Mouse (Mus musculus) liver, embryonic 16.5 days (tissue): Measurements from ENCODE around the gene Mgea5. TPM values are rescaled to one million over a fixed set of nuclear protein-coding genes. Genes with fewer than 3 reads are reported as not detected.

ENCODE experiments used
- ATAC-seq: fragments of 200-750 bp; cut with Nextera tagmentation; 2 replicates; pipeline ENCODE4 v1.8.0; 2017; ENCODE audit warnings: low read depth, mild to moderate bottlenecking, moderate number of reproducible peaks, moderate library complexity
- H3K27ac ChIP-seq: fragments of 300-500 bp; sonication (generic); 2 replicates; pipeline ENCODE4 v1.5.1; 2014; ENCODE audit warnings: mild to moderate bottlenecking, low read length
- H3K27me3 ChIP-seq: fragments of 300-500 bp; sonication (generic); 2 replicates; pipeline ENCODE4 v1.6.1; 2014; ENCODE audit warnings: low read depth, low read length, mixed read lengths; ENCODE audit not compliant: control insufficient read depth, insufficient read depth
- H3K36me3 ChIP-seq: fragments of 300-500 bp; sonication (generic); 2 replicates; pipeline ENCODE4 v1.6.1; 2014; ENCODE audit warnings: mild to moderate bottlenecking; ENCODE audit not compliant: control insufficient read depth, insufficient read depth
- H3K4me1 ChIP-seq: fragments of 300-500 bp; sonication (generic); 2 replicates; pipeline ENCODE4 v1.6.1; 2014; ENCODE audit warnings: low read depth, low read length, mixed read lengths; ENCODE audit not compliant: control insufficient read depth
- H3K4me2 ChIP-seq: fragments of 300-500 bp; sonication (generic); 2 replicates; pipeline ENCODE4 v1.6.1; 2014; ENCODE audit warnings: low read depth, low read length, mixed read lengths
- H3K4me3 ChIP-seq: fragments of 300-500 bp; sonication (generic); 2 replicates; pipeline ENCODE4 v1.5.1; 2014; ENCODE audit warnings: low read depth, mild to moderate bottlenecking, low read length
- H3K9ac ChIP-seq: fragments of 300-500 bp; sonication (generic); 2 replicates; pipeline ENCODE4 v1.6.1; 2014; ENCODE audit warnings: low read depth, low read length
- H3K9me3 ChIP-seq: fragments of 300-500 bp; sonication (generic); replicated peaks from 2 replicates; pipeline ENCODE4 v1.6.1; 2016; ENCODE audit warnings: low read length; ENCODE audit not compliant: control insufficient read depth
- WGBS: fragments of 180-500 bp; shearing (Covaris S2); extraction: QIAGEN DNeasy Blood & Tissue Kit; methylation state at CpG from one replicate; pipeline ENCODE4 v1.1.7; 2014; ENCODE audit not compliant: insufficient replicate concordance; 5-methylcytosine and 5-hydroxymethylcytosine counted together
- polyA plus RNA-seq: library from polyadenylated mRNA; unstranded; fragments of >200 nt; fragmentation: Nextera tagmentation; extraction: Ambion mirVana; gene quantifications from 2 replicates; pipeline ENCODE4 v1.2.1, GENCODE M21; 2015

The Mgea5 gene
- polyA plus RNA-seq, 1 experiment from 2014 or later: 16.3 TPM

- H3K27me3 ChIP-seq: no peaks in the 10 kb centered on the region
- H3K27ac ChIP-seq: no peak overlapping the region
These were observed 22.8 kb downstream of the Mgea5 start for GRCm38 (mm10) chr19:45760810-45761209.

GRCm38 (mm10) chr19:45758671-45759070 lies 25.0 kb downstream of the Mgea5 start:
- Histone ChIP-seq H3K4me1 (no peaks in the 10 kb centered on the region), H3K36me3 (peaks cover 85% of the 10 kb centered on the region), H3K27ac (no peak overlapping the region), H3K27me3 (no peaks in the 10 kb centered on the region), H3K4me2 (no peak overlapping the region), H3K9ac (no peak overlapping the region), H3K4me3 (no peak overlapping the region), H3K9me3 (no peaks in the 10 kb centered on the region)
- no peak for ATAC-seq
- 93% methylated on average over 5 of the region's 5 CpGs for WGBS

More at GRCm38 (mm10) chr19:45760810-45761209, 22.8 kb downstream of the Mgea5 start:
- Histone ChIP-seq H3K36me3 (peaks cover 83% of the 10 kb centered on the region), H3K4me2 (no peak overlapping the region), H3K9me3 (no peaks in the 10 kb centered on the region), H3K9ac (no peak overlapping the region), H3K4me1 (no peaks in the 10 kb centered on the region), H3K4me3 (no peak overlapping the region)
- WGBS: 85% methylated on average over 3 of the region's 3 CpGs
- no peak for ATAC-seq

- peaks cover 64% of the 10 kb centered on the region for H3K36me3 ChIP-seq
- H3K4me2 ChIP-seq: no peak overlapping the region
- no peak overlapping the region for H3K27ac ChIP-seq
- peaks cover 6% of the 10 kb centered on the region for H3K4me1 ChIP-seq
- no peaks in the 10 kb centered on the region for H3K9me3 ChIP-seq
- WGBS: 89% methylated on average over 3 of the region's 3 CpGs
- H3K4me3 ChIP-seq: no peak overlapping the region
- ATAC-seq: no peak
- H3K9ac ChIP-seq: no peak overlapping the region
- H3K27me3 ChIP-seq: no peaks in the 10 kb centered on the region
These were observed 30.1 kb downstream of the Mgea5 start for GRCm38 (mm10) chr19:45753551-45753950.

- 76% methylated on average over 7 of the region's 7 CpGs for WGBS
- peaks cover 17% of the 10 kb centered on the region for H3K4me1 ChIP-seq
- H3K36me3 ChIP-seq: peaks cover 47% of the 10 kb centered on the region
- no peak overlapping the region for H3K27ac ChIP-seq
- no peak overlapping the region for H3K4me2 ChIP-seq
- no peak overlapping the region for H3K9ac ChIP-seq
- no peak for ATAC-seq
- no peak overlapping the region for H3K4me3 ChIP-seq
- H3K9me3 ChIP-seq: no peaks in the 10 kb centered on the region
- no peaks in the 10 kb centered on the region for H3K27me3 ChIP-seq
These were observed 31.8 kb downstream of the Mgea5 start for GRCm38 (mm10) chr19:45751881-45752280.

GRCm38 (mm10) chr19:45749243-45750043 lies 34.2 kb downstream of the Mgea5 start, which contains the start of gene Npm3:
Gene Npm3, minus strand, starts transcription at chr19:45749591.
- Histone ChIP-seq H3K27ac (no peak within 1 kb of the TSS), H3K4me1 (peaks cover 22% of the 10 kb centered on the region), H3K9ac (peak within 1 kb of the TSS; percentile 80), H3K36me3 (peaks cover 25% of the 10 kb centered on the region), H3K4me2 (peak within 1 kb of the TSS; percentile 95), H3K4me3 (peak within 1 kb of the TSS; percentile 87), H3K9me3 (no peaks in the 10 kb centered on the region), H3K27me3 (peaks cover 21% of the 10 kb centered on the region)
- WGBS: under 1% methylated on average over 58 of the region's 60 CpGs
- ATAC-seq: peak; percentile 78

- Histone ChIP-seq H3K9me3 (no peaks in the 10 kb centered on the region), H3K4me1 (peaks cover 22% of the 10 kb centered on the region), H3K4me3 (peak overlapping the region; percentile 87), H3K27me3 (peaks cover 26% of the 10 kb centered on the region), H3K4me2 (peak overlapping the region; percentile 95), H3K9ac (peak overlapping the region; percentile 80), H3K36me3 (peaks cover 19% of the 10 kb centered on the region), H3K27ac (no peak overlapping the region)
- ATAC-seq: peak; percentile 19
- WGBS: under 1% methylated on average over 33 of the region's 33 CpGs
These were observed 34.9 kb downstream of the Mgea5 start for GRCm38 (mm10) chr19:45748691-45749242.

- peak overlapping the region; percentile 80 for H3K9ac ChIP-seq
- WGBS: 32% methylated on average over 9 of the region's 9 CpGs
- peaks cover 15% of the 10 kb centered on the region for H3K36me3 ChIP-seq
- no peak for ATAC-seq
- peaks cover 22% of the 10 kb centered on the region for H3K4me1 ChIP-seq
- no peak overlapping the region for H3K27ac ChIP-seq
- H3K4me2 ChIP-seq: peak overlapping the region; percentile 95
- peaks cover 32% of the 10 kb centered on the region for H3K27me3 ChIP-seq
- peak overlapping the region; percentile 87 for H3K4me3 ChIP-seq
- no peaks in the 10 kb centered on the region for H3K9me3 ChIP-seq
These were observed 35.4 kb downstream of the Mgea5 start for GRCm38 (mm10) chr19:45748206-45748605.

GRCm38 (mm10) chr19:45747028-45747867 lies 36.4 kb downstream of the Mgea5 start:
- Histone ChIP-seq H3K4me3 (no peak overlapping the region), H3K36me3 (peaks cover 9% of the 10 kb centered on the region), H3K27ac (no peak overlapping the region), H3K9me3 (no peaks in the 10 kb centered on the region), H3K4me2 (no peak overlapping the region), H3K27me3 (peaks cover 42% of the 10 kb centered on the region), H3K4me1 (peaks cover 22% of the 10 kb centered on the region), H3K9ac (no peak overlapping the region)
- ATAC-seq: no peak
- WGBS: 29% methylated on average over 11 of the region's 11 CpGs
